Mouse (Mus musculus) heart, adult 2 months (tissue): ENCODE data around the gene Ttc28.

Experiments
- CTCF ChIP-seq: fragments of 200-600 bp; IDR thresholded peaks from 2 replicates; pipeline ENCODE4 v1.8.1; 2022; ENCODE audit warnings: antibody characterized with exemption, mild to moderate bottlenecking, moderate library complexity
- EP300 ChIP-seq: fragments of 200-500 bp; IDR thresholded peaks from 2 replicates; pipeline ENCODE4 v1.6.1; 2011; ENCODE audit warnings: low read depth, low read length, control low read depth; ENCODE audit not compliant: insufficient read depth
- POLR2A ChIP-seq: fragments of 200-500 bp; IDR thresholded peaks from 2 replicates; pipeline ENCODE4 v1.6.1; 2011; ENCODE audit warnings: mild to moderate bottlenecking, low read depth, low read length, control low read depth; ENCODE audit not compliant: insufficient read depth

GRCm38 (mm10) chr5:111119805-111120204 is 240.2 kb downstream of the Ttc28 start:
- TF ChIP-seq EP300 = no peak
- no peak for TF ChIP-seq POLR2A
- TF ChIP-seq CTCF = no peak
